Mouse (Mus musculus) ovary, adult 18-20 months (tissue): Measurements from ENCODE around the gene Becn1.
"Not testable (repeated sequence)": the region's sequence is repeated elsewhere in the genome, so short reads cannot be mapped to it uniquely, and the experiment has no call there.

Experiments used
- DNase-seq: peaks from one replicate; pipeline ENCODE4 v3.0.0; 2022; ENCODE audit warnings: low spot score, mixed read lengths

Becn1 gene

DNA sequence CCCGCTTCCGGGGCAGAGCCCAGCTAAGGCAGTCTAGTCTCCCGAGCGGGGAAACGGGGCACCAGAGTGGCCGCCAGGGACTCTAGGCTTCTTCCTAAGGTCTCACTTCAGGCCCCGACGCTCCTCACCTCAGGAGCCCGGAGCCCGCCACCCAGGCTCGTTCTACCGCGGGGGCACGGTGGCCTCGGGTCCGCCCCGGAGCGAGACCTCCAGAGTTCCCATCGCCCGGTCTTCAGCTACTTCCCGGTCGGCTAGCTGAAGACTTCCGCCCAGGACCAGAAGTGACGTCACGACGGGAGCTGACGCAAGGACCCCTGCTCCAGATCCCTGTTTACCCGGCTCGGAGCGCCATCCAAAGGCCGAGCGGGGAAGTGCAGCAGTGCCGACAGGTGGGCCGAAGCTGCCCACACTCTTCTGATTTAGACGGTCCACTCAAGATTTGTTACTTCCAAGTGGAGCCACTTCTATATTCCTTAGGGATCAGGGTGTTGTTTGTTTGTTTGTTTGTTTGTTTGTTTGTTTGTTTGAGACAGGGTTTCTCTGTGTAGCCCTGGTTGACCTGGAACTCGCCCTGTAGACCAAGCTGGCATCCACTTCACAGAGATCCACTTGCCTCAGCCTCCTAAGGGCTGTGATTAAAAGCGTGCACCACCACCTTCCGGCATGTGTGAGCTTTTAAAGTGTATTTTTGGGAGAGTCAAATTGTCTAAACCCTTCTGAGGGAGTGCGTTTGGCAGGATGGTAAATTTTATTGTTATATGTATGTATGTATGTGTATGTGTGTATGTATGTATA is at the start of gene Becn1:
TSS of gene Becn1 (minus strand) at position 283 of the 795 bp plus-strand sequence.
- peak; percentile 86 for DNase-seq

DNA sequence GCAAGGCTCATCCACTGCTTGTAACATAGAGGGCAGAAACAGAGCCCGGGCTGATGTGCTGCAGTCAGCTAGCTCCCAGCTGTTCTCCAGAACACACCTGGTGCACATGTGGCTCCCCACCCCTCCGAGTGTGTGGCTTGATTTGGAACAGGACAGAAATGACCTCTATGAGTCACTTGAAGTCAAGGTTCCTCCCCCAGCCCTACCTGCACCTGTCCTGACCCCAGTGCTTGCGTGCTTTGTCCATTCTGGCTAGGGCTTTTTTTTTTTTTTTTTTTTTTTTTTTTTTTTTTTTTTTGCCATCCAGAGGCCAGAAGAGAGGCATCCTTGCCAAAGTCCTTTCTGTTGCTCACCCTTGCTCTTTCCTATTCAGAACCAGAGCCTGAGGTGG is 49.6 kb upstream of the Becn1 start:
- DNase-seq = no peak

- no peak for DNase-seq
These were observed 49.1 kb upstream of the Becn1 start for GRCm38 (mm10) chr11:101351100-101351720.

DNA sequence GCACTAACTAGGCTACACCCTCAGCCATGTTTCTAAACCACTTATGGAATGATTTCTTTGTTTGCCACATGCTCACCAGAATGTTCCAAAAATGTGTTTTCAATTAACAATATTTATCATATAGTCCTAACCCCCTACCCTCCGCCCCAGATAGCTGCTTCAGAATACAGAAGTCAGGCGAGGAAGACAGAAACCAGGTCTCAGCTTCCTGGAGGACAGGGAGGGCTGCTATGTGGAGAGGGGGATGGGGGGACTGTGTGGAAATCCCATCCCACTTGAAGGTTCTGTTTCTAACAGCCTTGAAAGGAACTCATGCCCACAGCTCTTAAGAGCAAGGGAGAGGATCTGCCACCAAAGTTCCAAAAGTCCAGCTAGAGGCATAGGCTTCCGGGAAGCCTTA is 47.1 kb upstream of the Becn1 start:
- no peak for DNase-seq

DNA sequence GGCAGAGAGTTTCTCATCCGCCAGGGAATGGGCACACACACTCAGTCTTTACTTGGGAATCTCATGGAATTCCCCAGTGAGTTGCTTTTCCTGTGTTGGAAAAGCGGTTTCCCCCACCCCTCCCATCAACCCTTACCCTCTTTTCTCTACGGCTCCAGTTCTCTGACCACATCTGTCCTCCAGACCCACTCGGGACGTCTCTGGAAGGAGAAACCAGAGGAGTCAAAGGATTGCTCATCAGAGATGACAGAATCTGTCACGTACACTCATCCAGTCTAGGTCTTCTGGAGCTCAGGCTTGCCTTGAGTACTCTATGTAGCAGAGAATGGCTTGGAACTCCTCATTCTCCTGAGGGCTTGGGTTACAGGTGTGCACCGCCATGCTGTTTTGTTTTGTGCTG is 46.7 kb upstream of the Becn1 start:
- no peak for DNase-seq

DNA sequence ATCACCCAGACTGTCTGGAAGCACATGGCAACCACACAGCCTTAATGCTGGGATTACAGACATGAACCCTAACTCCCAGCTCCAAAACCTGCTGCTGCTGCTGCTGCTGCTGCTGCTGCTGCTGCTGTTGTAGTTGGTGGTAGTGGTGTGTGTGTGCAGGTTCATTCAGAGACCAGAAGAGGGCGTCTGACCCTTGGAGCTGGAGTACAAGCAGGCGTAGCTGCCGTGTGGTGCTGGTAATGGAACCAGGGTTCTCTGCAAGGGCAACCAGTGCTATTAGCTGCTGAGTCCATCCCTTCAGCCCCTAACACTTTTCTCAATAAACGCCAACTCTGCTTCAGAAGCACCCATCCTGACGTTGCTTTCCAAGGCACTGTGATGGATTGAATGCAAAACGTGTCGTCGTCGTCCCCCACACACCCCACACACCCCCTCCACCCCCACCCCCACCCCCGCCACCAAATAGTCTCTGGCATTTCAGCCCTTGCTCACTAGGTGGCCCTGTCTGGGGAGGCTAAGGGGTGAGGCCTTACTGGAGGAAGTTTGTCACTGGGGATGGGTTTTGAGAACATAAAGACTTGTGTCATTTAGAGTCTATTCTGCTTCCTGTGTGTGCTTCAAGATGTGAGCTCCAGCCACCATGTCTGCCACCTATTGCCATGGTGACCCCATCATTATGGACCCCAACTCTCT is 45.1 kb upstream of the Becn1 start:
- DNase-seq = no peak

GRCm38 (mm10) chr11:101338123-101338760 is 36.2 kb upstream of the Becn1 start:
- no peak for DNase-seq

DNA sequence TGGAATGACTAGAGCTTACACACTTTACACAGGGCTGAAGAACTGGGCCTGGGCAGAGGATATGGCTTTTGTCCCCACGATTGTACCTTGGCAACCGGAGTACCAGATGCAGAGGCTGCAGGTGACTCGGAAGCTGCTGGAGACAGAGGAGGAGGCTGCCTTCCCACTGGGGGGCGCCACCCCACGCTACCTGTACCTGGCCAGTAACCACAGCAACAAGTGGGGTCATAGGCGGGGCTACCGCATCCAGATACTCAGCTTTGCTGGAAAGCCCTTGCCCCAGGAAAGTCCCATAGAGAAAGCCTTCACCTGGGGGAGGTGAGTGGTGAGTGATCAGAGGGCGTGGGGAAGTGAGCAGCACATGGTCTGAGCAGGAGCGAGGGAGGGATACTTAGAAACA is 33.6 kb upstream of the Becn1 start:
- no peak for DNase-seq

GRCm38 (mm10) chr11:101334516-101334915 is 32.4 kb upstream of the Becn1 start:
- no peak for DNase-seq

DNA sequence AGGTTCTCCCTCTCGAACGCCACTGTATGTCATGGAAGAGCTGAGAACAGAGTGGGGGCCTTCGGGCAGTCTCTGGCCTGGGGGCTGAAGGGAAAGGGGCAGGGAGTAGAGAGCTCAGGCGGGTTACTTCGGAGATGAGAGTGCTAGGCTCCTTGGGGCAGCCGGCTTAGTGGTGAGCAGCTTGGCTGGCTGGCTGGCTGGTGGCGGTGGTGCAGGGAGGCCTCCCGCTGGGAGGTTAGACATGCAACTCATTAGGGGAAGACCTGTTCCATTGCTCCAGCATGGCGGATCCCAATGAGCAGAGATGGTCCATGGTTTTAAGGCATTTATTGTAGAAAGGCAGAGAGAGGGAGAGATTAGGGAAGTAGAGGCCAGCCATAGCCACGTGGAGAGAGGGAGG is 31.9 kb upstream of the Becn1 start:
- no peak for DNase-seq

- no peak for DNase-seq
These were observed 30.5 kb upstream of the Becn1 start for GRCm38 (mm10) chr11:101332537-101332936.

GRCm38 (mm10) chr11:101330961-101331360 is 28.9 kb upstream of the Becn1 start:
- DNase-seq = not testable (repeated sequence)

DNA sequence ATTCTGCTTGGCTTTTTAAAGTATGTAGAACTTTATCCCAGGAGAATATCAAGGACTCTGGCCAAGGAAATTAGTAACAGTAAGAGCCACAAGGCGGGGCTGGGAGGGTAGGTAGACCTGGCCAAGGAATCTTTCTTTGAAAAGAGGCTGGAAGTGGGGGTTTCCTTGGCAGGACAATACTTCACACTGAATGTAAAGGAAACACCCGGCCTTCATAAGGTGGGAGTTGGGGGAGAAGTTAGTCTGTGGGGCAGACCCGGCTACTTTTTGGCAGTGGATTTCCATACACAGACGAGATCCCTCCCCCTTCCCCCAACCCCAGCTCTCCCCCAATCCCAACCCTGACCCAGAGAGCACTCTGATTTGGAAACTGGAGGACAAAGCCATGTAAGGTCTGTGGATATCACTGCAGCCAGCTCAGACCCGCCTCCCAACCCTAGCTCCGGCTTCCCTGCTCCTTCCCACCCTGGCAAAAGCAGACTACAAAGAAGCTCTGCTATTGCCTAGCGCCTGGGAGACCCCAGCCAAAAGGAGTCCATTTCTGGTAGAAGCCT is 28.4 kb upstream of the Becn1 start, which contains the start of gene Aoc3:
TSS of gene Aoc3 (plus strand) at position 235 of the 554 bp plus-strand sequence.
- DNase-seq = peak; percentile 58

GRCm38 (mm10) chr11:101328941-101329635 is 27.0 kb upstream of the Becn1 start:
- DNase-seq = no peak

DNA sequence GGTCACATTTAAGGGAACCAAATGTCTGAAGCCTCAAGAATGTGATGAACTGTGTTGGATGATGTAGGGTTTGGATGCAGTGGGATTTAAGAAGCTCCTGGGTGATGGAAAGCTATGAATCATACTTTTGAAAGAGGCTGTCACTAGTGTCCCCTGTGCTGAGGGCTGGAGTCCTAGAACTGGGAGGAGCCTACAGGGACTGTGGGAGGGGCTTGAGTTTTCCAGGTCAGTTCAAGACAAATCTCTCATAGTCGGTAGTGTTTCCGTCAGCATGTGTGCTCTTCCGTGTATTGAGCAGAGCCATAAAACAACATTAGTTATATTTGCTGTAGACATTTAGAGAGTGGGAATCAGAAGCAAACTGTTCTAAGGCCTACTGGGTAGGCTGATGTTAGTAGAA is 25.2 kb upstream of the Becn1 start:
- no peak for DNase-seq

GRCm38 (mm10) chr11:101326147-101326546 is 24.1 kb upstream of the Becn1 start:
- no peak for DNase-seq

GRCm38 (mm10) chr11:101325201-101325600 is 23.1 kb upstream of the Becn1 start:
- DNase-seq = not testable (repeated sequence)

GRCm38 (mm10) chr11:101324763-101325162 is 22.7 kb upstream of the Becn1 start, which contains the start of gene Aoc2:
Aoc2 (plus strand) TSS chr11:101325063.
- no peak for DNase-seq

DNA sequence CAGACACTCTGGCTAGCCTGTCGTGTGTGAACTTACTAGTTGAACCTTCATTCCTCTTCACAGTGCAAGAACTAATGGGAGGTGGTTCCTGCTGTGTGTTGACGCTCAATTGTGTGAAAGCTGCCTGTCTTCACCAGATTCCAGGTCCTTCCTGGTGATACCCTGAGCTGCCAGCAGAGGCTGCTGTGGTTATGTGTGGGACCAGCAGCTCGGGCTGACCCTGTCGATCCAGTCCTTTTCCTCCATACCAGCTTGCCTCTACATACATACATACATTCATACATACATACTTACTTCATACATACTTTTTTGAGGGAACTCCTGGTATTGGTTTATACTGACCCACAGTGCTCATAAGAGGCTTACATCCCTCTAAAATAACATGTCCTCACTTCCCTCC is 21.5 kb upstream of the Becn1 start:
- DNase-seq = peak; percentile 38

- DNase-seq = no peak
These were observed 14.4 kb upstream of the Becn1 start for GRCm38 (mm10) chr11:101316501-101316917.
